Comparison of ENCODE assay signal across 8 mouse cellular contexts in the genomic region with DNA sequence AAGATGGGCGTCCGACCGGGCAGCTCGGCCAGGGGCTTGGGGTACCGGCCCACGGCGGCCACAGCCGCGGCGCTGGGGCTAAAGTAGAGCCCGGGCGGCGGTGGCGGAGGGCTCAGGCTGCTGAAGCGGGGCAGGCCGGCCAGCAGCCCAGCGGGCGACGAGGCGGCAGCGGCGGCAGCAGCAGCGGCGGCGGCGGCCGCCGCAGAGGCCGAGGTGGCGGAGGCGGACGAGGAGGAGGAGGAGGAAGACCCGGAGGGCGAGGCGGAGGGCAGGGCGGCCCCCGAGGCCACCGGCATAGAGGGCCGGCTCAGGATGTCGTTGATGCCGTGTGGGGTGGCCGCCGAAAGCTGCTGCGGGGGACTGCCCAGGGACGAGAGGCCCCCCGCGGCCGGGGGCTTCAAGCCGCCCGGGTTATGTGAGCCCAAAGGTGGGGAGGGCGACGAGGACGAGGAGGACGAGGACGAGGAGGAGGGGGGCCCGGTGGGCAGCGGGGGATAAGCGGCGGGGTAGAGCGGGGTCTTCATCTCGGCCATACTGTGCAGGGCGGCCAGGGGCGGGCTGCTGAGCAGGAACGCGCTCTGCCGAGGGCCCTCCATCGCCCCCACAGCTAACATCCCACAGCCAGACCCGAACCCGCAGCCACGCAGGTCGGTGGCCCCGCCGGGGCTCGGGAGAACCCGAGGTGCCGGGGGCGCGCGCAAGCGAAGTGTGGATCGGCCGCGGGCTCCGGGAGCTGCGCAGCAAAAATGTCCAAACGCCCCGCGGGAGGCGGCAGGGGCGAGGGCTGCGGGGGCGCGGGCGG. TPM values are rescaled to one million over a fixed set of nuclear protein-coding genes. Genes with fewer than 3 reads are reported as not detected.
DNase-seq lines count a peak whose midpoint lies in the region; ATAC-seq and TF ChIP-seq lines count a peak whose summit lies in the region.

No protein-coding gene starts in this region.

- H3K4me3 ChIP-seq in testis, adult 2 months (ENCODE audit: control insufficient read depth, low read depth, low read length), result peak overlapping the region; percentile 56
- H3K4me3 ChIP-seq in limb, embryonic 15.5 days, result peak overlapping the region; percentile 41
- peak overlapping the region; percentile 50 for H3K4me3 ChIP-seq in stomach, embryonic 16.5 days (replicated peaks; ENCODE audit: low read length)
- H3K4me3 ChIP-seq in cerebellum, adult 2 months (replicated peaks; ENCODE audit: insufficient read depth, low read depth, low read length), result no peak overlapping the region

- no peak overlapping the region for H3K27ac ChIP-seq in testis, adult 2 months (ENCODE audit: control insufficient read depth, insufficient read depth, low read depth, low read length)
- H3K27ac ChIP-seq in limb, embryonic 15.5 days, result no peak overlapping the region
- no peak overlapping the region for H3K27ac ChIP-seq in stomach, embryonic 16.5 days (ENCODE audit: low read length)
- H3K27ac ChIP-seq in cerebellum, adult 2 months (ENCODE audit: insufficient read depth, low read length), result no peak overlapping the region

- H3K27me3 ChIP-seq in testis, adult 2 months (ENCODE audit: control insufficient read depth, insufficient read depth, low read length), result peaks cover 36% of the 10 kb centered on the region
- peaks cover 94% of the 10 kb centered on the region for H3K27me3 ChIP-seq in limb, embryonic 15.5 days
- peaks cover 82% of the 10 kb centered on the region for H3K27me3 ChIP-seq in stomach, embryonic 16.5 days (ENCODE audit: control insufficient read depth, insufficient read depth, low read length)
- H3K27me3 ChIP-seq in cerebellum, adult 2 months (ENCODE audit: control insufficient read depth, insufficient read depth, low read length), result peaks cover 27% of the 10 kb centered on the region; the same call in 1 of the 2 replicates

- no peak for ATAC-seq in limb, embryonic 15.5 days (ENCODE audit: insufficient number of reproducible peaks, low FRiP score, low TSS enrichment, low read depth)
- ATAC-seq in stomach, embryonic 16.5 days (ENCODE audit: insufficient read depth, low FRiP score), result no peak

- H3K9ac ChIP-seq in limb, embryonic 15.5 days, result 0 out of 2 replicates have a peak overlapping the region, but pooled peaks have one; percentile 23
- peak overlapping the region; percentile 69 for H3K9ac ChIP-seq in stomach, embryonic 16.5 days (ENCODE audit: low read length)

- H3K36me3 ChIP-seq in testis, adult 2 months (ENCODE audit: control insufficient read depth, insufficient read depth, low read length), result no peaks in the 10 kb centered on the region
- H3K36me3 ChIP-seq in limb, embryonic 15.5 days, result no peaks in the 10 kb centered on the region
- no peaks in the 10 kb centered on the region for H3K36me3 ChIP-seq in stomach, embryonic 16.5 days (ENCODE audit: control insufficient read depth, insufficient read depth, low read length)

- WGBS in limb, embryonic 15.5 days, result under 1% methylated on average over 74 of the region's 94 CpGs
- WGBS in stomach, embryonic 16.5 days, result under 1% methylated on average over 86 of the region's 94 CpGs
- 2% methylated on average over 81 of the region's 94 CpGs for WGBS in cerebellum, adult 2 months

- DNase-seq in embryo, embryonic 10.5 days (ENCODE audit: low spot score), result peak; percentile 22
- no peak for DNase-seq in embryo, embryonic 10 days (ENCODE audit: low spot score)
- DNase-seq in testis, postnatal 10 days (ENCODE audit: low spot score), result no peak
- DNase-seq in yolk sac, embryonic 10.5 days (ENCODE audit: low spot score), result no peak
- DNase-seq in cerebellum, adult 2 months, result no peak

- peaks cover 40% of the 10 kb centered on the region for H3K4me1 ChIP-seq in testis, adult 2 months (ENCODE audit: control insufficient read depth, insufficient read depth, low read length)
- H3K4me1 ChIP-seq in limb, embryonic 15.5 days, result peaks cover 39% of the 10 kb centered on the region
- H3K4me1 ChIP-seq in stomach, embryonic 16.5 days (ENCODE audit: control insufficient read depth, insufficient read depth, low read length), result peaks cover 19% of the 10 kb centered on the region
- no peaks in the 10 kb centered on the region for H3K4me1 ChIP-seq in cerebellum, adult 2 months (ENCODE audit: control insufficient read depth, insufficient read depth, low read length)

- H3K9me3 ChIP-seq in limb, embryonic 15.5 days, result no peaks in the 10 kb centered on the region
- H3K9me3 ChIP-seq in stomach, embryonic 16.5 days (replicated peaks; ENCODE audit: control insufficient read depth, low read length), result no peaks in the 10 kb centered on the region

- H3K4me2 ChIP-seq in limb, embryonic 15.5 days, result peak overlapping the region; percentile 86
- H3K4me2 ChIP-seq in stomach, embryonic 16.5 days (ENCODE audit: low read depth, low read length), result peak overlapping the region; percentile 53

- no peak for TF ChIP-seq CTCF in testis, adult 2 months (IDR thresholded peaks at IDR 0.05; ENCODE audit: control insufficient read depth, insufficient read depth, insufficient replicate concordance, low read depth, low read length)
- TF ChIP-seq CTCF in cerebellum, adult 2 months (IDR thresholded peaks at IDR 0.05; ENCODE audit: borderline replicate concordance, insufficient read depth, low read depth, low read length), result no peak

- no peak for TF ChIP-seq POLR2A in testis, adult 2 months (IDR thresholded peaks at IDR 0.05; ENCODE audit: control insufficient read depth, low read depth, low read length)
- TF ChIP-seq POLR2A in cerebellum, adult 2 months (IDR thresholded peaks at IDR 0.05; ENCODE audit: borderline replicate concordance, insufficient read depth, low read length), result no peak

RNA-seq across cellular contexts. Expression of a gene that starts 1.0 kb away (rescaled TPM):
- 0.38 and 0.59 TPM in 2 replicates for polyA plus RNA-seq in testis, adult 2 months (2012; rRNA removed)
- 0.12 TPM in 1 of 2 replicates, not detected in the other for polyA plus RNA-seq in limb, embryonic 15.5 days (2015; fragmentation: Nextera tagmentation; extraction: Ambion mirVana)
- 2.7 TPM in 2 replicates for polyA plus RNA-seq in stomach, embryonic 16.5 days (2015; fragmentation: Nextera tagmentation; extraction: Ambion mirVana)
- 1.5 and 2.0 TPM in 2 replicates for polyA plus RNA-seq in cerebellum, adult 2 months (2012; rRNA removed)
